Mouse (Mus musculus): ENCODE measurements around the gene Dcaf6. TPM values are rescaled to one million over a fixed set of nuclear protein-coding genes. Genes with fewer than 3 reads are reported as not detected.

Gene Dcaf6
- polyA plus RNA-seq (2015; fragmentation: Illumina TruSeq; extraction: RNeasy Lipid Tissue Mini Kit (QIAGEN cat#74804); ENCODE audit: insufficient read depth, low read depth, low replicate concordance) = 7.5 TPM

GRCm38 (mm10) chr1:165460360-165460800, at the start of gene Dcaf6, which contains the start of gene Mpc2:
Dcaf6 (minus strand) TSS chr1:165460475.
Mpc2 (plus strand) TSS chr1:165460637.

DNA sequence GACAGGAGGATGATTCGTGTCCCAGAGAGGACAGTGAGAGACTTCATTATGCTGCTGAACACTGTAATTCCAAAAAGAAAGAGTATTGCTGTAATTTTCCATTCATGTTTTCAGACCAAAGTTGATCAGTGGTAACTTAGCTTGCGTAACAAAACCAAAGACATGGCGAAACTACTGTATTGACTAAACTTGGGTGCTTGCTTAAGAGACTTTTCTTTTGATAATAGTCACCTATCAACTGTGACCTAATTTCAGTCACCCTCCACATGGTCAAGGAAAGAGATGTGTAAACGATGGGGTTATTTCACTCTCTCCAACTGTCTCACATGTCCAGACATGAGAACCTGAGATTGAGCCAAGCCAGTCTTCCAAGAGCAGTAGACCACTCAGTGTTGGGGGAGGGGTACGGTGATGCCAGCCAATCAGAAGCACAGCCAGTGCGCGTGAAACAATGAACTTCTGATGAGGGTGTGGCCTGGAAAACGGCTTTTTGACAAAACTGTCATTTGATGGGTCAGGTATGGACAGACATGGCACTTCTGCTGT, 24.5 kb upstream of the Dcaf6 start, which contains the start of gene Adcy10:
Gene Adcy10, plus strand, starts transcription at position 496 of the 546 bp plus-strand sequence.

GRCm38 (mm10) chr1:165295489-165295888, 164.8 kb downstream of the Dcaf6 start, which contains the start of gene Gpr161:
Gpr161 (plus strand) TSS chr1:165295789.

Other genes with a start within 250 kb of the Dcaf6 start
- 8.1 TPM for gene Tiprl, start 223.5 kb downstream of the Dcaf6 start, polyA plus RNA-seq (2015; fragmentation: Illumina TruSeq; extraction: RNeasy Lipid Tissue Mini Kit (QIAGEN cat#74804); ENCODE audit: insufficient read depth, low read depth, low replicate concordance)
- gene Gpr161, start 164.7 kb downstream of the Dcaf6 start, polyA plus RNA-seq (2015; fragmentation: Illumina TruSeq; extraction: RNeasy Lipid Tissue Mini Kit (QIAGEN cat#74804); ENCODE audit: insufficient read depth, low read depth, low replicate concordance) = 0.59 TPM
- 49.8 TPM for gene Mpc2, start 162 bp upstream of the Dcaf6 start, polyA plus RNA-seq (2015; fragmentation: Illumina TruSeq; extraction: RNeasy Lipid Tissue Mini Kit (QIAGEN cat#74804); ENCODE audit: insufficient read depth, low read depth, low replicate concordance)
- not detected for gene Adcy10, start 24.7 kb upstream of the Dcaf6 start, polyA plus RNA-seq (2015; fragmentation: Illumina TruSeq; extraction: RNeasy Lipid Tissue Mini Kit (QIAGEN cat#74804); ENCODE audit: insufficient read depth, low read depth, low replicate concordance)
- gene Mpzl1, start 174.1 kb upstream of the Dcaf6 start, polyA plus RNA-seq (2015; fragmentation: Illumina TruSeq; extraction: RNeasy Lipid Tissue Mini Kit (QIAGEN cat#74804); ENCODE audit: insufficient read depth, low read depth, low replicate concordance) = 15.6 TPM
- gene Rcsd1, start 249.3 kb upstream of the Dcaf6 start, polyA plus RNA-seq (2015; fragmentation: Illumina TruSeq; extraction: RNeasy Lipid Tissue Mini Kit (QIAGEN cat#74804); ENCODE audit: insufficient read depth, low read depth, low replicate concordance) = 4.3 TPM

Measured in pancreas, adult 10 weeks (tissue).